Mouse (Mus musculus): ENCODE results near the gene Dnah10. TPM values are rescaled to one million over a fixed set of nuclear protein-coding genes. Genes with fewer than 3 reads are reported as not detected.
A peak's percentile ranks its signal among the peaks of the same experiment; 100 is the strongest.

Dnah10 gene
- total and polyA plus RNA-seq, 2 experiments from 2014 or later: 0.19 to 1.8 TPM

DNA sequence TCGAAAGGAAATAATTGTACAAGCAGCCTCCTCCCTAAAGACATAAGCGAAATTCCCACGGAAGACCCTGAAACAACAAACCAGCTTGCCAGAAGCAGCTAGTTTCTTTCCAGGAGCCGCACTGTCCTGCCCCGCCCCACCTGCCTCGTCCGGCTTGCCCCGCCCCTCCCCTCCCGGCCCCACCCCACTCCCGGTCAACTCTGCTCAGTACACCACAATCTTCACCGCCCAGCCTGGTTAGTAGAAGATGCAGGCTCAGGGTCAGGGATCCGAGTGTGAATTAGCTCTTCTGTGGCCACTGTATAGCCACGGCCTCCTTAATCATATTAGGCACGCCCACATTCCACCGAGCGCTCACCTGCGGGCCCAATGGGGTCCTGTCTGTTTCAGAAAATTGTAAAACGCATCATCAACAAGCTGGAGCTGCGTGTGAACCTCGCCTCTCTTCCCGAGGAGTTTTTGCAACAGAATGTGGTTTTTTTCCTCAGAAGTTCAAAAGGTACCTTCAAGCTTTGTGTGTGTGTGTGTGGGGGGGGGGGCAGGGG is 4.8 kb downstream of the Dnah10 start:
- ATAC-seq (ENCODE audit: low FRiP score) (no peak), DNase-seq (ENCODE audit: low spot score) (no peak)
- Histone ChIP-seq H3K27me3 (ENCODE audit: insufficient read depth, low read length) (no peaks in the 10 kb centered on the region), H3K4me1 (ENCODE audit: insufficient read depth, low read length) (no peaks in the 10 kb centered on the region), H3K9ac (replicated peaks; ENCODE audit: low read length, poor library complexity, severe bottlenecking) (no peak overlapping the region), H3K9me3 (ENCODE audit: low read length) (no peaks in the 10 kb centered on the region), H3K36me3 (ENCODE audit: insufficient read depth, low read length) (no peaks in the 10 kb centered on the region), H3K4me2 (ENCODE audit: low read depth, low read length, poor library complexity, severe bottlenecking) (peak overlapping the region; percentile 38), H3K27ac (ENCODE audit: low read depth, low read length) (no peak overlapping the region), H3K4me3 (ENCODE audit: low read depth, low read length) (peak overlapping the region; percentile 18; the same call in 1 of the 2 replicates)
- 15% methylated on average over 20 of the region's 21 CpGs for WGBS
- TF ChIP-seq CTCF (IDR thresholded peaks at IDR 0.05): no peak

DNA sequence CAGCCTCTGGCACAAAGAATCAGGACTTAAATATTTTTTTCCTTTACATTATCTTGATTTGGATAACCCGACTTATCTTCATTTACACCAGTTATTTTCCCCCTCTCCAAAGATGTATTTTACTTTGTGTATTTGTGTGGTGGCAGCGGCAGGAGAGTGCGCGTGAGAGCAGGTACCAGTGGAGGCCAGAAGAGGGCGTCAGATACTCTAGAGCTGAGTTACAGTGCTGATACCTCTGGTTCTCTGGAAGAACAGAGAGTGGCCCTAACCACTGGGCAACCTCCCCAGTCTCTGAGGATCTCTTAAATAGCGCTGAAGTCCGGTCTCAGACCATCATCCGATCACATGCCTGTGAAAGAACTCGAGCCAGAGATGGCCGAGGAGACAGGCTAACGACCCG is 9.1 kb downstream of the Dnah10 start:
- 90% methylated on average over 12 of the region's 12 CpGs for WGBS
- TF ChIP-seq CTCF (IDR thresholded peaks at IDR 0.05): no peak
- no peaks in the 10 kb centered on the region for H3K36me3 ChIP-seq (ENCODE audit: insufficient read depth, low read length)
- H3K4me1 ChIP-seq (ENCODE audit: insufficient read depth, low read length): no peaks in the 10 kb centered on the region
- H3K9ac ChIP-seq (replicated peaks; ENCODE audit: low read length, poor library complexity, severe bottlenecking): no peak overlapping the region
- no peak overlapping the region for H3K27ac ChIP-seq (ENCODE audit: low read depth, low read length)
- H3K9me3 ChIP-seq (ENCODE audit: low read length): no peaks in the 10 kb centered on the region
- ATAC-seq (ENCODE audit: low FRiP score) (no peak), DNase-seq (ENCODE audit: low spot score) (no peak)
- H3K4me3 ChIP-seq (ENCODE audit: low read depth, low read length): no peak overlapping the region
- no peaks in the 10 kb centered on the region for H3K27me3 ChIP-seq (ENCODE audit: insufficient read depth, low read length)
- no peak overlapping the region for H3K4me2 ChIP-seq (ENCODE audit: low read depth, low read length, poor library complexity, severe bottlenecking)

DNA sequence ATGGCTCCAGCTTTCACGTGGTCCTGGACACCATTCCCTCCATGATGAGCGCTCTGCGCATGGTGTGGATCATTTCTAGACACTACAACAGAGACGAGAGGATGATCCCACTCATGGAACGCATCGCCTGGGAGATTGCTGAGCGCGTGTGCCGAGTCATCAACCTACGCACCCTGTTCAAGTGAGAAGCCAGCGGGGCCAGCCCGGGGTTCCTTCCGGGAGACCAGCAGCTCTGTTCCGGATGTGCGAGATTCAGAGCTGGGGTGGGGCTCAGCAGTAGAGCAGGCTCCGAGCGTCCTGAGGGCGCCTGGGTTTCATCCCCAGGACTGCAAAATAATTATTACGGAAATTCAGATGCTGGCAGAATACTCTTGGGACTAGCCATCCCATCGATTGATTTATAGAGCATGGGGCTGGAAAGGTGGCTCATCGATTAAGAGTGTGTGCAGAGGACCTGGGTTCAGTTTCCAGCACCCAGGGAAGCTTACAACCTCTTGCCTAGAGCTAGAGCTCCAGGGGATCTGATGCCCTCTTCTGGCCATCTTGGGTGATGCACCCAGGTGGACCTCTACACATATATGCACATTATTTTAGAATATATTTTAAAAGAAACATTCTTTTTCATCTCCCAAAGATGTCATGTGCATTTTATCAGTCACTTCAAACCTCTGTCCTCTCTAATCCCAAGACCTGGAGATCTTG is 17.2 kb downstream of the Dnah10 start:
- Histone ChIP-seq H3K9ac (replicated peaks; ENCODE audit: low read length, poor library complexity, severe bottlenecking) (no peak overlapping the region), H3K27me3 (ENCODE audit: insufficient read depth, low read length) (no peaks in the 10 kb centered on the region), H3K36me3 (ENCODE audit: insufficient read depth, low read length) (no peaks in the 10 kb centered on the region), H3K4me1 (ENCODE audit: insufficient read depth, low read length) (no peaks in the 10 kb centered on the region), H3K4me3 (ENCODE audit: low read depth, low read length) (no peak overlapping the region), H3K4me2 (ENCODE audit: low read depth, low read length, poor library complexity, severe bottlenecking) (no peak overlapping the region), H3K9me3 (ENCODE audit: low read length) (no peaks in the 10 kb centered on the region), H3K27ac (ENCODE audit: low read depth, low read length) (no peak overlapping the region)
- ATAC-seq (ENCODE audit: low FRiP score) (no peak), DNase-seq (ENCODE audit: low spot score) (no peak)
- no peak for TF ChIP-seq CTCF (IDR thresholded peaks at IDR 0.05)
- WGBS: 97% methylated on average over 21 of the region's 21 CpGs

DNA sequence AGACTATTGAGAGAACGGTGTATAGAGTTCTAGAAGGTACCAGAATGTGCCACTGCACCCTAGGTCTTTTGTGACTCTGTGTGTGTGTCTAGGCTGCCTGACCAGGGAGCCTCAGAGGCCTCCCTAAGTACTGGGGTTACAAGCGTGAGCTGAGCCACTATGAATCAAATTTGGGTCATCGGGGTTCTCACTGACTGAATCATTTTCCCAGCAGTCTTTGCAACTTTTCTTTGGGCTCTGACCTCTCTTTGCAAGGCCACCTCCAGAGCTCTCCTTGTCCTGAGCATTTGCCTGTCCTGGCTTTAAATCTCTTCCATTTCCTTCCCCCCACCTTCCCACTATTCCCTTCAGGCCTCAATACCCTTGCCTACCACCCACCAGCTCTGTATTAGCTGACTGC is 19.0 kb downstream of the Dnah10 start:
- no peaks in the 10 kb centered on the region for H3K4me1 ChIP-seq (ENCODE audit: insufficient read depth, low read length)
- no peak for ATAC-seq (ENCODE audit: low FRiP score)
- 83% methylated on average over 3 of the region's 3 CpGs for WGBS
- H3K9me3 ChIP-seq (ENCODE audit: low read length): no peaks in the 10 kb centered on the region
- no peak for TF ChIP-seq CTCF (IDR thresholded peaks at IDR 0.05)
- no peak overlapping the region for H3K4me2 ChIP-seq (ENCODE audit: low read depth, low read length, poor library complexity, severe bottlenecking)
- H3K27ac ChIP-seq (ENCODE audit: low read depth, low read length): no peak overlapping the region
- H3K36me3 ChIP-seq (ENCODE audit: insufficient read depth, low read length): no peaks in the 10 kb centered on the region
- DNase-seq (ENCODE audit: low spot score): no peak
- H3K27me3 ChIP-seq (ENCODE audit: insufficient read depth, low read length): no peaks in the 10 kb centered on the region
- no peak overlapping the region for H3K9ac ChIP-seq (replicated peaks; ENCODE audit: low read length, poor library complexity, severe bottlenecking)
- H3K4me3 ChIP-seq (ENCODE audit: low read depth, low read length): no peak overlapping the region

DNA sequence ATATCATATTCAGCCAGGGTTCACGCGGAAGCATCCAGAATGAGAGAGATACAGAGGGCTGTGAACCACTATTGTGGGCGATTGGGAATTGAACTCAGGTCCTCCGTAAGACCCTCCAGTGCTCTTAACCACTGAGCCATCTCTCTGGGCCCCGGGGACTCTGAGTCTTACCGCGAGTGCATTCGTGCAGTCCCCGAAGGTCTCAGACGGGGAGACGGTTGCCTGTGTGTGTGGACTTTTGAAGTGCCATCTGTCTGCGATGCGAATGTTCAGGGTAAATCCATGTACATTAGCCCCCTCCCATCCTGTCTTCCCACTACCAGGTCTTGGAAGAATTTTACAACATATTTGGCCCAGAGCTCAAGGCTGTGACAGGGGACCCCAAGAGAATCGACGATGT is 21.3 kb downstream of the Dnah10 start:
- Histone ChIP-seq H3K4me2 (ENCODE audit: low read depth, low read length, poor library complexity, severe bottlenecking) (no peak overlapping the region), H3K27me3 (ENCODE audit: insufficient read depth, low read length) (no peaks in the 10 kb centered on the region), H3K27ac (ENCODE audit: low read depth, low read length) (no peak overlapping the region), H3K9ac (replicated peaks; ENCODE audit: low read length, poor library complexity, severe bottlenecking) (no peak overlapping the region), H3K4me1 (ENCODE audit: insufficient read depth, low read length) (no peaks in the 10 kb centered on the region), H3K4me3 (ENCODE audit: low read depth, low read length) (no peak overlapping the region), H3K36me3 (ENCODE audit: insufficient read depth, low read length) (no peaks in the 10 kb centered on the region), H3K9me3 (ENCODE audit: low read length) (no peaks in the 10 kb centered on the region)
- TF ChIP-seq CTCF (IDR thresholded peaks at IDR 0.05): no peak
- 92% methylated on average over 15 of the region's 15 CpGs for WGBS
- DNase-seq (ENCODE audit: low spot score) (no peak), ATAC-seq (ENCODE audit: low FRiP score) (no peak)

DNA sequence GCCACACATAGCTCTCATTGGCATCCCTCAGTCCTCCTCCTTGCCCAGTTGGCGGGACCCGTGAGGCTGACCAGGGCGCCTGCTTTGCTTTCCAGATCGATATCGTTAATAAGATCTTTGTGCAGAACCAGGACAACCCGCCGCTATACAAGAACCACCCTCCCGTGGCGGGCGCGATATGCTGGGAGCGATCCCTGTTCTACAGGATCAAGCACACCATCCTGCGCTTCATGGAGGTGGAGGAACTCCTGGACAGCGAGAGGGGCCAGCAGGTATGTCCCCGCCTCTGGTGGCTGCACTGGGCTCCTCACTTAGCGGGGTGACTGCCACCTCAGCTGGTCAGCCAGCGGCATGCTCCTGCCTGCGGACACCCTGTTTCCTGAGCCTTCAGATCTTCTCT is 23.4 kb downstream of the Dnah10 start:
- DNase-seq (ENCODE audit: low spot score) (no peak), ATAC-seq (ENCODE audit: low FRiP score) (no peak)
- Histone ChIP-seq H3K27me3 (ENCODE audit: insufficient read depth, low read length) (no peaks in the 10 kb centered on the region), H3K27ac (ENCODE audit: low read depth, low read length) (no peak overlapping the region), H3K9me3 (ENCODE audit: low read length) (no peaks in the 10 kb centered on the region), H3K4me1 (ENCODE audit: insufficient read depth, low read length) (no peaks in the 10 kb centered on the region), H3K9ac (replicated peaks; ENCODE audit: low read length, poor library complexity, severe bottlenecking) (no peak overlapping the region), H3K36me3 (ENCODE audit: insufficient read depth, low read length) (no peaks in the 10 kb centered on the region), H3K4me2 (ENCODE audit: low read depth, low read length, poor library complexity, severe bottlenecking) (no peak overlapping the region), H3K4me3 (ENCODE audit: low read depth, low read length) (no peak overlapping the region)
- TF ChIP-seq CTCF (IDR thresholded peaks at IDR 0.05): no peak
- WGBS: 90% methylated on average over 18 of the region's 18 CpGs
